11 mouse cellular contexts compared by ENCODE assay signal in genomic region chr3:51636700-51637099, GRCm38 (mm10). TPM values are rescaled to one million over a fixed set of nuclear protein-coding genes. Genes with fewer than 3 reads are reported as not detected.
DNase-seq lines count a peak whose midpoint lies in the region; ATAC-seq and TF ChIP-seq lines count a peak whose summit lies in the region.
"Had no signal": no experiment of that assay in that cellular context is flagged by ENCODE, and none has a peak within 500 bp of the region (broad histone marks: within the 10 kb centered on the region; RNA-seq: fewer than 3 reads in every experiment).

No protein-coding gene starts in this region.

- DNase-seq in left cerebral cortex, adult 2 months (ENCODE audit: extremely low spot score in 1 of 2, low spot score in 2 of 2), result no peak
- no peak for DNase-seq in left cerebral cortex, adult 11 months (ENCODE audit: low spot score)
- DNase-seq in lung, postnatal 36 days, result peak; percentile 61
- DNase-seq in thymus, postnatal 36 days, result peak; percentile 43 to 47
- DNase-seq in left cerebral cortex, postnatal 36 days (ENCODE audit: low spot score in 2 of 2), result no peak
- no peak for DNase-seq in yolk sac, embryonic 10.5 days (ENCODE audit: low spot score)
- DNase-seq in right cerebral cortex, postnatal 10 days (ENCODE audit: low spot score in 2 of 2), result no peak
- DNase-seq: cerebellum, adult 9-10 months; kidney, adult 11 months had no signal

- ATAC-seq in common myeloid progenitor, adult 5-6 weeks (replicated peaks; ENCODE audit: low read depth, poor library complexity, severe bottlenecking), result peak; percentile 79

- no peak overlapping the region for H3K27ac ChIP-seq in left cerebral cortex, adult 2 months
- H3K27ac ChIP-seq: limb, embryonic 13.5 days had no signal

- H3K4me3 ChIP-seq in left cerebral cortex, adult 2 months, result 0 out of 2 replicates have a peak overlapping the region, but pooled peaks have one; percentile 3
- H3K4me3 ChIP-seq: limb, embryonic 13.5 days had no signal

- intact Hi-C loops in left cerebral cortex, adult 2 months (cut with DNase I), result no loop called here
- intact Hi-C loops in left cerebral cortex, postnatal 36 days (cut with DNase I), result no loop called here

- no peak for TF ChIP-seq CTCF in left cerebral cortex, adult 2 months (IDR thresholded peaks at IDR 0.05)

RNA-seq across cellular contexts. Expression of gene Mgst2, which starts 23.5 kb away (rescaled TPM):
- not detected for total RNA-seq in left cerebral cortex, adult 2 months (2021)
- total RNA-seq in common myeloid progenitor, adult 5-6 weeks (2017), result 2.3 and 9.9 TPM in 2 replicates
- total RNA-seq in left cerebral cortex, postnatal 36 days (2021), result not detected

Comparison
In these comparisons a context has a peak if more than half of its experiments do, and no peak if none do; other contexts are left out.
1. DNase-seq: peak in lung, postnatal 36 days (single experiment) and thymus, postnatal 36 days (2 of 2); none in left cerebral cortex, adult 2 months (0 of 2), left cerebral cortex, adult 11 months (single experiment), left cerebral cortex, postnatal 36 days (0 of 2), yolk sac, embryonic 10.5 days (single experiment) and right cerebral cortex, postnatal 10 days (0 of 2).